Mouse (Mus musculus) kidney, adult 11 months (tissue): ENCODE data around the gene Id1.
A peak's percentile ranks its signal among the peaks of the same experiment; 100 is the strongest.

Source experiments
- DNase-seq: peaks from one replicate; pipeline ENCODE4 v3.0.0; 2022

Gene Id1

DNA sequence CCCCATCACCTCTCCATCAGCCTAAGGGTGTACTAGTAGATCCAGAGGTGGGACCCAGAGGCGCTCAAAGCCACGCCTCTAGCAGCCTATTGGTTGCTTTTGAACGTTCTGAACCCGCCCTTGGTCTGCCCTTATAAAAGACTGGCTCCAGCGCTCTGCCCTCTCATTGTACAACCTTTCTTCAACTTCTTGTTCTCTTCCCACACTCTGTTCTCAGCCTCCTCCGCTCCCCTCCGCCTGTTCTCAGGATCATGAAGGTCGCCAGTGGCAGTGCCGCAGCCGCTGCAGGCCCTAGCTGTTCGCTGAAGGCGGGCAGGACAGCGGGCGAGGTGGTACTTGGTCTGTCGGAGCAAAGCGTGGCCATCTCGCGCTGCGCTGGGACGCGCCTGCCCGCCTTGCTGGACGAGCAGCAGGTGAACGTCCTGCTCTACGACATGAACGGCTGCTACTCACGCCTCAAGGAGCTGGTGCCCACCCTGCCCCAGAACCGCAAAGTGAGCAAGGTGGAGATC lies at the start of gene Id1:
Gene Id1, plus strand, starts transcription at position 162 of the 512 bp plus-strand sequence.
- peak; percentile 91 for DNase-seq

GRCm38 (mm10) chr2:152686399-152686798 lies 49.7 kb upstream of the Id1 start:
- no peak for DNase-seq

GRCm38 (mm10) chr2:152686806-152687267 lies 49.2 kb upstream of the Id1 start, which contains the start of gene Mcts2:
Gene Mcts2 (plus strand): TSS chr2:152687035.
- DNase-seq, result peak; percentile 96

DNA sequence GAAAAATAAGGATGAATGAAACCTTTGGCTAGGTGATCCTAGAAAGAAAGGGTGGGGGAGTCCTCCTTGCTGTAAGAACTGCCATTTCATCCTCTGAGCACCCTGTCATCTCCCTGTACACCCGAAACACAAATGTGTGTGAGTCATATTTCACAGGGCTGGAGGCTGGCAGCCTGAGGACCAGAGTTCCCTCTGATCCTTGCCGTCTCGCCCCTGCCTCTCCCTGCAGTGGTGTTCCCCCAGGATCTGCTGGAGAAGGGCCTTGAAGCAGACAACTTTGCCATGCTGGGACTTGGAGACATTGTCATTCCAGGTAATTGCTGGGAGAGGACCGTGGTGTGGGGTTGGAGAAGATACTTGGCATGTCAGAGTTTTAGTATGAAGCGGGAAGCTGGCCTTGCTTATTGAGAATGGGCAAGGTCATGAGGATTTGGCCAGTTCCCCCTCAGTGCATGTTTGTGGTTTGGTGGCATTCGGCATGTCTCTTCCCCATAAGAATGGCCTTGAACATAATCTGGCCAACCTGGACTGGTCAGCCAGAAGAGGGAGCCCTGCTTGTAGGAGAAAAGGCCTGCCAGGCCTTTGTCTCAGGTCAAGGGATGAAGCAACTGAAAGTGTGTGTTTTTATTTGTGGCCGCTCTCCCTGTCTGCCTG lies 44.4 kb upstream of the Id1 start:
- no peak for DNase-seq

GRCm38 (mm10) chr2:152693233-152693632 lies 42.8 kb upstream of the Id1 start:
- no peak for DNase-seq

DNA sequence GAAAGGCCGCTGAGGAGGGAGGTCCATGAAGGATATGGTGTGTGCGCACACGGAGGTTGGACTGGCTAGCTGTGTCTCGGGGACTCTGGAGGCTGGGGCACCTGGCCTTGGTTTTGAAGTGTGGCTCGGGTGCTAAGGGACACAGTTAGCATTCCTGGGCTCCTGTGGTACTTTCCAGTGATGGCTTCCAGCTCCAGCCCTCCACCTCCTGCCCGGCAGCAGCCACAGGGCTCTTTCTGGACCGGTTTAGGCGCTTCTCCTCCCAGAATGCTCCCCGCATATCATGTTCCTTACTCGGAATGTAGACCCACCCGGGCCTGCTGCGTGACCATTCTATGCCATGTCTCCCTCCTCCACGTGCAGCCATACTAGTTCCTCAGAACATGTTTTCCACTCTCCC lies 42.3 kb upstream of the Id1 start:
- no peak for DNase-seq

GRCm38 (mm10) chr2:152694708-152695107 lies 41.3 kb upstream of the Id1 start:
- DNase-seq, result no peak

- DNase-seq, result no peak
Observed at GRCm38 (mm10) chr2:152696016-152696415, 40.0 kb upstream of the Id1 start.

GRCm38 (mm10) chr2:152696476-152697164 lies 39.4 kb upstream of the Id1 start:
- peak; percentile 90 for DNase-seq

DNA sequence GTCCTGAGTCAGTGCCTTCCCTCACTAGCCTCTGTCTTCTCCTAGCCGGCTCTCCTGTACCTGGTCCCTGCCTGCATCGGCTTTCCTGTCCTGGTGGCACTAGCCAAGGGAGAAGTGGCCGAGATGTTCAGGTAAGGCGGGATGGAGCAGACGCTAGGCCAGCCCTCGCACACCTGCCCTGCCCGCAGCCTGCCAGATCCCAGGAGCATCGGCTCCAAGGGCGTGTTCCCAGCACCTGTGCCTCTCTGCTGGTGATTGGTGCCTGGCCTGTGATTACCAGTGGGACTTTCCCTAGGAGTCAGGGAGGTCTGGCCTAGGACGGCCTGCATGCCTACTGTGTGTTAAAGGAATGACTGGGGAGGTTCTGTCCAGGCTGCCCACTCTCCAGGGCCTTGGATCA lies 35.9 kb upstream of the Id1 start:
- no peak for DNase-seq

DNA sequence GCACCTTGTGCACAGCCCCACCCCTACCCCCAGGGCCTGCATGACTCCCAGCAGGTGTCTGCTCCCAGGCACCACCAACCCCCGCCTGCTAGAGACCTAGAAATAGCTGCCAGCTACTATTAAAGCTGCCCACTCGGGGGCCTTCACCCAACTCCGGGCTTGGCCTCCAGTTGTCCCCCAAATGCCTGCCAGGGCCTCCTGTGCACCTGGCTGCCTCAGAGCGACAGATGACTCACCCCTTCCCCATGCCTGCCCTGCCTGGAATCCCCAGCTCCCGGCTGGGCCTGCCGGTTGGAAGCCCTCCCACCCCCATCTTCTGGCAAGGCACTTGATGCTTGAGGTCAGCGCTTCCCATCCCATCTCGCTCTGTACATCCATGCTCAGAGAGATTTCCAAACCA lies 35.3 kb upstream of the Id1 start:
- no peak for DNase-seq

GRCm38 (mm10) chr2:152703596-152704255 lies 32.3 kb upstream of the Id1 start:
- DNase-seq, result no peak

GRCm38 (mm10) chr2:152704256-152704605 lies 31.8 kb upstream of the Id1 start:
- no peak for DNase-seq

DNA sequence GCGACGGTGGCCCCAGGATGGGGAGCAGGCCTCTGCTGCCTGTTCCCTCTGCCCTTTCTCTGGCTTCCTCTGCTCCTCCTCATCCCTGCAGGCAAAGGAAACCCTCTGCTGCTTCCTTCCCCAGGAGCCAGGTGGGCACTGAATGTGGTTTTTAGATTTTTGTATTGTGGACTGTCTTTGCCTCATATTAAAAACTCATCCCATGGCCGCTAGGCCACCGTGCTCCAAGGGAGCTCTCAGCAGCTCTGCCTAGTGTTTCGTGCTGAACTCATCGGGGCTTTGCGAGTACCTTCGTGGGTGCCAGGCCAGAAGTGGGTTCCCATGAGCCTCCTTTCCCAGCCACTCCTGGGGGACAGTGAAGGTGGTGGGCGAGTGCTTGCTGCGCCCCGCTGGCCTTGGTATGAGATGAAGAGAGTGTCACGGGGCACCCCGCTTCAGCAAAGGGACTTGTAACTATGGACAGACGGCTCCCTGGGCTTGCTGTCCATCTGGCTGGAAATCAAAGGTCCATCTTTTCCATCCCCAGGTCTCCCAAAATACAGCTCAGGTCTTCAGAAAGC lies 31.2 kb upstream of the Id1 start:
- no peak for DNase-seq

GRCm38 (mm10) chr2:152705993-152706571 lies 30.0 kb upstream of the Id1 start:
- peak; percentile 64 for DNase-seq

DNA sequence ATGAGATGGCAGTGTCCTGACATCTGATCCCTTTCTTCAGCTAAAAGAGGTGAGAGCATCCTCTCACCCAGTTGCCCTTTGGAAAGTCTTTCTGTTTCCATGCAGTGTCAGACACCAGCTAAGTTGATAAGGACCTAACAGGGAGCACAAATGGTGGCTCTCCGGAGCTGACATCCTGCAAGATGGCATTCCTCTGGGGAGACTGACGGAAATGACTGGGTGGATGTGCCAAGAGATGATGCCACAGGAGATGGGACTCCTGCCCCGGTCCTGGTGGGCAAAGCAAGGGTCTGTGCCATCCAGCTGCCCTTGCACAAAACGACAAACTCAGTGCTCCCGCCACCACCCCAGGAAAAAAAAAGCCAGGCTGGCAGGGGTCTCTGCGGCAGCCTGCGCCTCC lies 28.9 kb upstream of the Id1 start:
- no peak for DNase-seq

GRCm38 (mm10) chr2:152707627-152708026 lies 28.4 kb upstream of the Id1 start:
- DNase-seq, result peak; percentile 95

GRCm38 (mm10) chr2:152709066-152709465 lies 27.0 kb upstream of the Id1 start:
- no peak for DNase-seq

DNA sequence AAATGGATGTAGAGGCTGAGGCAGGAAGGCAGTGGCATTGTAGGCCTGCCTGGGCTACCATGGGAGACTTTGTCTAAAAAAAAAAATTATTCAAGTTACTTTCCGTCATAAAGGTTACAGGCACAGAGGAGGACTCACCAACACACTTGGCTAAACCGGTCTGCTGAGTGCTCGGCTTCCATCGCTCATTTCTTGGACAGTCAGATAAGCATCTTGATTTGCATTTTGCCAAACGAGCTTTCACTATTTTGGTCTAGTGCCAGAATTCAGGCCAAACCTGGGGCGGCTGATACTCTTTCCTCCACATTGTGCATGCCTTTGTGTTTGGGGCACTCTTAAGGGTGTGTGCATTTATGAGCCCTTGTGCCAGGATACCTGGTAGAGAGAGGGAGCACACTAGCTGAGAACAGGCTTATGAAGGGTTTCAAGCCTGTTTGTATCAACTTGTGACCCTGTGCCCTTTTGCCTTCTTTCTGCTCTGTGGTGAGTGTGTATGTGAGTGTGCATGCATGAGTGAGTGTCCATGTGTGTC lies 19.7 kb upstream of the Id1 start:
- no peak for DNase-seq

DNA sequence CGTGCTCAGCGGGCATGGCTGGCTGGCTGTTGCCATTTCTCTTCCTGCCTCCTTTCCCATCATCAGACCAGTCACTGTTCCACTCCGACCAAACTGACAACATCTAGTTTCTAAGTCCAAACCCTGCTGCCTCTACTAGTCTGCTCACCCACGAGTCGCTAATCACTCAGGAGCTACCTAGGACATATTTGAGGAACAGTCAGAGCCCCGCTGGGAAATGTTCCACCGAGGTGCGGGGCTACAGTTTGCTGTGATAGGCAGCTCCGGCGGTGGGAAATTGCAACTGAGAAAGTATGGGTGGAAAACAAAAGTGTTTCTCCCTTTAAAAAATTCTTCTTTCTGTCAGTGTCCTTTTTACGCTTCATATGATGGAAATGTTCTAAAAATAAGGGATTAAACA lies 18.4 kb upstream of the Id1 start:
- no peak for DNase-seq

DNA sequence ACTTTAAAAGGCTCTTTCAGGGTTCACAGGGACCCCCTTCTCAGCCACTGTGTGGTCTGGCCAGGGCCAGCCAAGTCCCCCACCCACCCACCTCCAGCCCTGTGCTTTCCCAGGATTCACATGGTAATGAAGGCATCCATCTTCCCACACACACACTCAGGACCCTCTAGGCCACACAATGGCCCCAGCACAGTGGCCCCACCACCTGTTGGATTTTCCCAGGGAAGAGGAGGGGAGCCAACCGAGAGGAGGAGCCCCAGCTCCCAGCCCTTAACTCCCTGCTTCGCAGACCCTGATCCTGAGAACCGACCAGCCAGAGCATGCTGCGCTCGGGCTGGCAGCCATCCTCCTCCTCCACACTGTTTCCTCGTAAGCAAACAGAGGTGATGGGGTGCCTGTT lies 18.0 kb upstream of the Id1 start:
- no peak for DNase-seq

- no peak for DNase-seq
Observed at GRCm38 (mm10) chr2:152723651-152724331, 12.3 kb upstream of the Id1 start.
